Comparison of ENCODE assay signal across 17 mouse cellular contexts in genomic region chr1:84085361-84085760, GRCm38 (mm10).
DNase-seq lines count a peak whose midpoint lies in the region; ATAC-seq and TF ChIP-seq lines count a peak whose summit lies in the region.
"Had no signal": no experiment of that assay in that cellular context is flagged by ENCODE, and none has a peak within 500 bp of the region (broad histone marks: within the 10 kb centered on the region; RNA-seq: fewer than 3 reads in every experiment).

No protein-coding gene starts in this region.

- H3K9me3 ChIP-seq in forebrain, embryonic 14.5 days (replicated peaks; ENCODE audit: control insufficient read depth, low read length): no peaks in the 10 kb centered on the region
- no peaks in the 10 kb centered on the region for H3K9me3 ChIP-seq in forebrain, embryonic 11.5 days (ENCODE audit: control insufficient read depth, low read length)
- H3K9me3 ChIP-seq: embryonic facial prominence, embryonic 10.5 days; hindbrain, embryonic 10.5 days; intestine, embryonic 15.5 days had no signal

- H3K79me2 ChIP-seq in liver, adult 2 months (ENCODE audit: control insufficient read depth, insufficient read depth, low read length): peaks cover 3% of the 10 kb centered on the region; the same call in 1 of the 2 replicates

- no peak overlapping the region for H3K4me3 ChIP-seq in forebrain, embryonic 14.5 days (ENCODE audit: low read depth, low read length)
- H3K4me3 ChIP-seq in forebrain, embryonic 11.5 days (ENCODE audit: low read depth, low read length): no peak overlapping the region
- no peak overlapping the region for H3K4me3 ChIP-seq in liver, adult 2 months (ENCODE audit: insufficient read depth, low read depth, low read length)
- H3K4me3 ChIP-seq: embryonic facial prominence, embryonic 10.5 days; gastrocnemius, adult 2 months; heart, embryonic 12.5 days; hindbrain, embryonic 10.5 days; intestine, embryonic 15.5 days had no signal

- H3K4me2 ChIP-seq in forebrain, embryonic 14.5 days (ENCODE audit: low read length): no peak overlapping the region
- H3K4me2 ChIP-seq in forebrain, embryonic 11.5 days (ENCODE audit: low read depth, low read length, severe bottlenecking): no peak overlapping the region
- H3K4me2 ChIP-seq: heart, embryonic 12.5 days; hindbrain, embryonic 14.5 days; intestine, embryonic 15.5 days had no signal

- peak; percentile 16 to 19 for DNase-seq in cerebellum, adult 18-20 months
- DNase-seq in cerebellum, adult 11 months: no peak
- no peak for DNase-seq in forebrain, embryonic 14.5 days (ENCODE audit: low spot score)
- no peak for DNase-seq in forebrain, embryonic 11.5 days (ENCODE audit: low spot score)
- DNase-seq in liver, adult 2 months (ENCODE audit: extremely low read depth, low read depth, low spot score): peak; percentile 45
- DNase-seq in liver: no peak
- no peak for DNase-seq in urinary bladder, postnatal 4 days (ENCODE audit: low spot score in 2 of 2)
- DNase-seq: adrenal gland, adult 8-10 months; gastrocnemius, adult 2 months; gastrocnemius, postnatal 25 days; kidney, adult 18-20 months had no signal

- no peak for ATAC-seq in forebrain, embryonic 14.5 days
- ATAC-seq in forebrain, embryonic 11.5 days (replicated peaks; ENCODE audit: low FRiP score): no peak
- ATAC-seq: intestine, embryonic 15.5 days had no signal

- WGBS in forebrain, embryonic 14.5 days: 74% methylated on average over 3 of the region's 3 CpGs
- 94% methylated on average over 3 of the region's 3 CpGs for WGBS in forebrain, embryonic 11.5 days
- WGBS in liver, adult 2 months: 59% methylated on average over 3 of the region's 3 CpGs

- H3K4me1 ChIP-seq in forebrain, embryonic 14.5 days (ENCODE audit: control insufficient read depth, insufficient read depth, low read length): peaks cover 16% of the 10 kb centered on the region
- H3K4me1 ChIP-seq in forebrain, embryonic 11.5 days (replicated peaks; ENCODE audit: control insufficient read depth, insufficient read depth, low read length): no peaks in the 10 kb centered on the region
- peaks cover 2% of the 10 kb centered on the region; the same call in 1 of the 2 replicates for H3K4me1 ChIP-seq in liver, adult 2 months (ENCODE audit: control insufficient read depth, insufficient read depth, low read length)
- H3K4me1 ChIP-seq: heart, embryonic 12.5 days; hindbrain, embryonic 10.5 days; intestine, embryonic 15.5 days had no signal

- no peak for TF ChIP-seq CTCF in liver, adult 2 months (IDR thresholded peaks at IDR 0.05; ENCODE audit: low read depth, low read length)

- no peaks in the 10 kb centered on the region for H3K27me3 ChIP-seq in forebrain, embryonic 14.5 days (replicated peaks; ENCODE audit: control insufficient read depth, insufficient read depth, low read length)
- H3K27me3 ChIP-seq in forebrain, embryonic 11.5 days (ENCODE audit: control insufficient read depth, insufficient read depth, low read length): no peaks in the 10 kb centered on the region
- H3K27me3 ChIP-seq in liver, adult 2 months (ENCODE audit: control insufficient read depth, insufficient read depth, low read length): no peaks in the 10 kb centered on the region
- H3K27me3 ChIP-seq: CH12.LX; heart, embryonic 12.5 days; intestine, embryonic 15.5 days had no signal

- H3K9ac ChIP-seq in forebrain, embryonic 14.5 days (ENCODE audit: low read length): no peak overlapping the region
- H3K9ac ChIP-seq in forebrain, embryonic 11.5 days (ENCODE audit: low read length): no peak overlapping the region
- no peak overlapping the region for H3K9ac ChIP-seq in liver, adult 2 months (ENCODE audit: low read depth, low read length)
- H3K9ac ChIP-seq: heart, embryonic 12.5 days; hindbrain, embryonic 14.5 days; intestine, embryonic 15.5 days had no signal

- TF ChIP-seq POLR2A in liver, adult 2 months (IDR thresholded peaks at IDR 0.05; ENCODE audit: extremely low read depth, insufficient read depth, low read length): no peak

- H3K36me3 ChIP-seq in forebrain, embryonic 14.5 days (ENCODE audit: control insufficient read depth, insufficient read depth, low read length): no peaks in the 10 kb centered on the region
- H3K36me3 ChIP-seq in forebrain, embryonic 11.5 days (ENCODE audit: control insufficient read depth, insufficient read depth, low read length): no peaks in the 10 kb centered on the region
- peaks cover 2% of the 10 kb centered on the region; the same call in 1 of the 2 replicates for H3K36me3 ChIP-seq in liver, adult 2 months (ENCODE audit: control insufficient read depth, insufficient read depth, low read length)
- H3K36me3 ChIP-seq: embryonic facial prominence, embryonic 10.5 days; heart, embryonic 12.5 days; hindbrain, embryonic 10.5 days; intestine, embryonic 15.5 days had no signal

- H3K27ac ChIP-seq in forebrain, embryonic 14.5 days (ENCODE audit: low read depth, low read length): 0 out of 2 replicates have a peak overlapping the region, but pooled peaks have one; percentile 31
- no peak overlapping the region for H3K27ac ChIP-seq in forebrain, embryonic 11.5 days (ENCODE audit: low read depth, low read length)
- H3K27ac ChIP-seq in liver, adult 2 months (replicated peaks; ENCODE audit: insufficient read depth, low read depth, low read length): no peak overlapping the region
- H3K27ac ChIP-seq: embryonic facial prominence, embryonic 10.5 days; gastrocnemius, adult 2 months; hindbrain, embryonic 10.5 days; hindbrain, embryonic 14.5 days; intestine, embryonic 15.5 days had no signal

Comparison
In these comparisons a context has a peak if more than half of its experiments do, and no peak if none do; other contexts are left out.
1. DNase-seq: peak in cerebellum, adult 18-20 months (2 of 2) and liver, adult 2 months (single experiment); none in cerebellum, adult 11 months (single experiment), forebrain, embryonic 14.5 days (single experiment), forebrain, embryonic 11.5 days (single experiment), liver (single experiment) and urinary bladder, postnatal 4 days (0 of 2).